Mouse (Mus musculus) small intestine, adult 2 months (tissue): ENCODE measurements around the gene Tagln2. TPM values are rescaled to one million over a fixed set of nuclear protein-coding genes. Genes with fewer than 3 reads are reported as not detected.

Source experiments
- H3K27ac ChIP-seq: fragments of 200-500 bp; 2 replicates; pipeline ENCODE4 v1.5.1; 2012; ENCODE audit warnings: low read depth, low read length, control low read depth, inconsistent platforms; ENCODE audit not compliant: insufficient read depth
- H3K27me3 ChIP-seq: fragments of 200-500 bp; 2 replicates; pipeline ENCODE4 v1.6.1; 2012; ENCODE audit warnings: mild to moderate bottlenecking, moderate library complexity, low read length, inconsistent platforms; ENCODE audit not compliant: control insufficient read depth, insufficient read depth
- H3K36me3 ChIP-seq: fragments of 200-500 bp; 2 replicates; pipeline ENCODE4 v1.6.1; 2012; ENCODE audit warnings: mild to moderate bottlenecking, low read length, control low read depth, inconsistent platforms; ENCODE audit not compliant: control insufficient read depth, insufficient read depth
- H3K4me1 ChIP-seq: fragments of 200-500 bp; 2 replicates; pipeline ENCODE4 v1.6.1; 2012; ENCODE audit warnings: low read length, inconsistent platforms, mixed read lengths; ENCODE audit not compliant: control insufficient read depth, insufficient read depth, insufficient read length
- H3K4me3 ChIP-seq: fragments of 200-500 bp; 2 replicates; pipeline ENCODE4 v1.5.1; 2012; ENCODE audit warnings: low read depth, mild to moderate bottlenecking, control low read depth, inconsistent platforms, low read length, moderate library complexity
- CTCF ChIP-seq: fragments of 200-500 bp; IDR thresholded peaks from 2 replicates; pipeline ENCODE4 v1.5.1; 2012; ENCODE audit warnings: low read depth, mild to moderate bottlenecking, control low read depth, inconsistent platforms, low read length, moderate library complexity, mixed read lengths; ENCODE audit not compliant: insufficient replicate concordance, insufficient read length; ENCODE audit errors: extremely low read depth
- POLR2A ChIP-seq: fragments of 200-500 bp; IDR thresholded peaks from 2 replicates; pipeline ENCODE4 v1.6.1; 2012; ENCODE audit warnings: low read depth, mild to moderate bottlenecking, control low read depth, inconsistent platforms, low read length, moderate library complexity
- WGBS: fragments of 180-500 bp; shearing (Covaris S2); methylation state at CpG from one replicate; pipeline ENCODE4 v1.1.7; 2018; 5-methylcytosine and 5-hydroxymethylcytosine counted together
- polyA plus RNA-seq: library from polyadenylated mRNA; depleted of rRNA; stranded (reverse); fragments of >200 nt; gene quantifications from 2 replicates; pipeline ENCODE4 v1.2.3, GENCODE M21; 2012

The Tagln2 gene
- polyA plus RNA-seq, 1 experiment: 284 TPM

GRCm38 (mm10) chr1:172507001-172507400 is 7.2 kb downstream of the Tagln2 start:
- Histone ChIP-seq H3K36me3 (peaks cover 36% of the 10 kb centered on the region), H3K4me3 (no peak overlapping the region), H3K27me3 (no peaks in the 10 kb centered on the region), H3K4me1 (peaks cover 29% of the 10 kb centered on the region), H3K27ac (no peak overlapping the region)
- WGBS: 62% methylated on average over 5 of the region's 5 CpGs
- TF ChIP-seq POLR2A: no peak
- TF ChIP-seq CTCF: no peak

GRCm38 (mm10) chr1:172507701-172508100 is 7.9 kb downstream of the Tagln2 start:
- H3K4me3 ChIP-seq: no peak overlapping the region
- H3K4me1 ChIP-seq: peaks cover 23% of the 10 kb centered on the region
- H3K27me3 ChIP-seq: no peaks in the 10 kb centered on the region
- peaks cover 36% of the 10 kb centered on the region for H3K36me3 ChIP-seq
- no peak overlapping the region for H3K27ac ChIP-seq
- TF ChIP-seq POLR2A (no peak), CTCF (no peak)
- WGBS: 91% methylated on average over 3 of the region's 3 CpGs

GRCm38 (mm10) chr1:172508172-172508571 is 8.3 kb downstream of the Tagln2 start:
- H3K27ac ChIP-seq: no peak overlapping the region
- H3K27me3 ChIP-seq: no peaks in the 10 kb centered on the region
- peaks cover 18% of the 10 kb centered on the region; the same call in 1 of the 2 replicates for H3K4me1 ChIP-seq
- H3K36me3 ChIP-seq: peaks cover 36% of the 10 kb centered on the region
- TF ChIP-seq CTCF: no peak
- TF ChIP-seq POLR2A: no peak
- no peak overlapping the region for H3K4me3 ChIP-seq
- WGBS: 69% methylated on average over 2 of the region's 2 CpGs

- Histone ChIP-seq H3K4me3 (no peak overlapping the region), H3K27ac (no peak overlapping the region), H3K4me1 (peaks cover 16% of the 10 kb centered on the region), H3K27me3 (no peaks in the 10 kb centered on the region), H3K36me3 (peaks cover 36% of the 10 kb centered on the region)
- WGBS: 65% methylated on average over 5 of the region's 5 CpGs
- no peak for TF ChIP-seq POLR2A
- no peak for TF ChIP-seq CTCF
Observed at GRCm38 (mm10) chr1:172509235-172509634, 9.4 kb downstream of the Tagln2 start.

- peak overlapping the region; percentile 73 for H3K27ac ChIP-seq
- no peak for TF ChIP-seq CTCF
- no peak for TF ChIP-seq POLR2A
Observed at GRCm38 (mm10) chr1:172509983-172510382, 10.1 kb downstream of the Tagln2 start.

GRCm38 (mm10) chr1:172510421-172510972 is 10.7 kb downstream of the Tagln2 start:
- Histone ChIP-seq H3K4me1 (peaks cover 22% of the 10 kb centered on the region), H3K27me3 (no peaks in the 10 kb centered on the region)
- TF ChIP-seq POLR2A (no peak), CTCF (no peak)

More at GRCm38 (mm10) chr1:172509983-172510382, 10.1 kb downstream of the Tagln2 start:
- 18% methylated on average over 8 of the region's 8 CpGs for WGBS
- Histone ChIP-seq H3K36me3 (peaks cover 32% of the 10 kb centered on the region), H3K4me1 (peaks cover 18% of the 10 kb centered on the region), H3K27me3 (no peaks in the 10 kb centered on the region), H3K4me3 (peak overlapping the region; percentile 39)

GRCm38 (mm10) chr1:172512962-172513361 is 13.1 kb downstream of the Tagln2 start:
- Histone ChIP-seq H3K4me1 (peaks cover 22% of the 10 kb centered on the region), H3K4me3 (no peak overlapping the region), H3K36me3 (peaks cover 3% of the 10 kb centered on the region; the same call in 1 of the 2 replicates), H3K27ac (peak overlapping the region; percentile 81), H3K27me3 (no peaks in the 10 kb centered on the region)
- 56% methylated on average over 13 of the region's 13 CpGs for WGBS
- TF ChIP-seq POLR2A: no peak
- peak; percentile 32; the same call in 1 of the 2 replicates for TF ChIP-seq CTCF

More at GRCm38 (mm10) chr1:172510421-172510972, 10.7 kb downstream of the Tagln2 start:
- 17% methylated on average over 13 of the region's 13 CpGs for WGBS
- Histone ChIP-seq H3K27ac (peak overlapping the region; percentile 73), H3K36me3 (peaks cover 27% of the 10 kb centered on the region), H3K4me3 (peak overlapping the region; percentile 39)

- H3K36me3 ChIP-seq: no peaks in the 10 kb centered on the region
- 40% methylated on average over 17 of the region's 17 CpGs for WGBS
- H3K4me3 ChIP-seq: no peak overlapping the region
- H3K27me3 ChIP-seq: no peaks in the 10 kb centered on the region
- TF ChIP-seq POLR2A (no peak), CTCF (no peak)
- peak overlapping the region; percentile 81 for H3K27ac ChIP-seq
- H3K4me1 ChIP-seq: peaks cover 22% of the 10 kb centered on the region
Observed at GRCm38 (mm10) chr1:172513525-172514212, 13.8 kb downstream of the Tagln2 start.
